Mouse (Mus musculus) layer of hippocampus, postnatal 25 days (tissue): ENCODE measurements around the gene Slc39a11. TPM values are rescaled to one million over a fixed set of nuclear protein-coding genes. Genes with fewer than 3 reads are reported as not detected.

ENCODE experiments used
- DNase-seq, 2 experiments: peaks; one replicate each; pipeline ENCODE4 v3.0.0; 2022; ENCODE audit warnings: mixed read lengths in 2 of 2, low spot score in 1 of 2; ENCODE audit errors: extremely low spot score in 1 of 2
- total RNA-seq, 2 experiments: library from RNA; stranded (reverse); gene quantifications; 2 replicates each; pipeline ENCODE4 v1.2.3; 2021

Gene Slc39a11
- total RNA-seq, 2 experiments from 2014 or later: 23.0 to 23.3 TPM

DNA sequence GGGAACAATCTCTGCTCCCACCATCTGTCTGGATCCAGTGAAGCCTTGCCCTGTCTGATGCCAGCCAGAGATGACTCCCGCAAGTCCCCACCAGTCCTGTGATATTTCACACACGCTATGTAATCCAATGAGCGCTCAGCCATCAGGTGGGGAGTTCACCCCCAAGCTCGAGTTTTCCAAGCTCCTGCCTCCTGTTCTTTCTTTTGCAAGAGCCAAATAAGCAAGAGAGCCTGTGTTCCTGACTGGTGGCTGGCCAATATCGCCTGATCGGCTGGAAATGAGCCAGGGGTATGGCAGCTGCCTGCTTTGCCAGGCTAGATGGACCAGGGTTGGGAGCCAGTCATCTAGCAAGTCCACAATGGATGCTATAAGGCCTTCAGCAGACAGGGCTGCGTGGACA lies 95.7 kb downstream of the Slc39a11 start:
- no peak for DNase-seq

DNA sequence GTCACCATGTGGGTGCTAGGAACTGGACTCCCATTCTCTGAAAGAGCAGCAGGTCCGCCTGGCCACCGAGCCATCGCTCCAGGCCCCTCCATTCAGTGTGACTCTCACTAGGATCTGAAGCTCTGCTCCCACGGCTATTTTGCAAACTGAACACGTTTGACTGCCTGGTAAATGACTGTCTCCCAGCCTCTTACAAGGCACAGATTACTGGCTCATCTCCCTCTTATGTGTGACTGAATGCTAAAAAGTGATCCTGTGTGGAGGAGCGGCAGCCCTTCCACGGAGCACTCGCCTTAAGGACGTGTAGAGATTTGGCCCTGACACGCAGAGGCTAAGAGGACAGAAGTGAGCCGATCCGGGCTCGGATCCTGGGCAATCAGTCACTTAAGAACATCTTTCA lies 96.3 kb downstream of the Slc39a11 start:
- DNase-seq: peak in 1 of 2 experiments; percentile 36

DNA sequence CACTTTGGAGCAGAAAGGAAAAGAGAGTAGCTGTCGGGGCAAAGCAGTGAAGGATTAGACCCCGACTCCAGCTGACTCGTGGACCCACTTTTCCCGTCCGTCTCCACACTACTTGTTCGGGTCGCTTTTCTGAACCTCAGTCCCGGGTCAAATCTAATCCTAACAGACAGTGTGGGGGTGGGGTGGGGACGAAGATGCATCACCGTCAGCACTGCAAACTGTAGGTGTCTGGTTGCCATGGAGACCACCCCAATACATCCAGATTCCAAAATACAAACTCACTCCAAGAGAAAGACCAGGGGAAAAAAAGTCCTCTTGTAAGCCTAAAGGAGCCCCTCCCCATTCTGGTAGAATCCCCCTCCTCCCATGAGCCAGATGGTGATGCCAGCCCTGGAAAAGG lies 97.3 kb downstream of the Slc39a11 start:
- no peak for DNase-seq

DNA sequence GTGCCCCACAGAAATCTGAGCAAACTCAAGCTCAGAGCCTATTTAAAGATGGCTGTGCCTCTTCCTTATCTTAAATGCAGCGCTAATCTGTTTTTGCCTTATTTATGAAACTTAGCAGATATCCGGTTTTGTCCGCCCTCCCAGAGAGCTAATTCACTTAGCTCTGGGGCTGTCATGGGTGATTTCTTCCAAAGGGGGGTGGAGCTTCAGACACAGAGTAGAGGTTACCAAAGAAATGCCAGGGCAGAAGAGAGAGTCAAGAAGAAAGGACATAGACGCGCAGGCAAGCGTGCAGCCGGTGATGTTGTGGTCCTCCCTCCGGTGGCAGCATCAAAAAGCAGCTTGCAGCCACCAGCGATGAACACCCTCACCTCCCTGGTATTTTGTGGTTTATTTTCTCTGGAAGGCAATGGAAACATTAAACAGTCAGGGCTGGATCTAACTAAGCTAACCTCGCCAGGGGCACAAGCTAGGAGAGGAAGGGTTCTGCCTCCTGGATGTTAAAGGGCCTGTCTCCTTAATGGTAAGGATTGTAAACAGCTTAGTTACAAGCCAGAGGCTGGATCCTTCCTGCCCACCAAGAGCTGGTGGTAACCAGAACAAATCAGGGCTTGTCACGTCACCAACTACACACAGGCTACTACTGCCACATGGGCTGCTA lies 103.5 kb downstream of the Slc39a11 start:
- no peak for DNase-seq

DNA sequence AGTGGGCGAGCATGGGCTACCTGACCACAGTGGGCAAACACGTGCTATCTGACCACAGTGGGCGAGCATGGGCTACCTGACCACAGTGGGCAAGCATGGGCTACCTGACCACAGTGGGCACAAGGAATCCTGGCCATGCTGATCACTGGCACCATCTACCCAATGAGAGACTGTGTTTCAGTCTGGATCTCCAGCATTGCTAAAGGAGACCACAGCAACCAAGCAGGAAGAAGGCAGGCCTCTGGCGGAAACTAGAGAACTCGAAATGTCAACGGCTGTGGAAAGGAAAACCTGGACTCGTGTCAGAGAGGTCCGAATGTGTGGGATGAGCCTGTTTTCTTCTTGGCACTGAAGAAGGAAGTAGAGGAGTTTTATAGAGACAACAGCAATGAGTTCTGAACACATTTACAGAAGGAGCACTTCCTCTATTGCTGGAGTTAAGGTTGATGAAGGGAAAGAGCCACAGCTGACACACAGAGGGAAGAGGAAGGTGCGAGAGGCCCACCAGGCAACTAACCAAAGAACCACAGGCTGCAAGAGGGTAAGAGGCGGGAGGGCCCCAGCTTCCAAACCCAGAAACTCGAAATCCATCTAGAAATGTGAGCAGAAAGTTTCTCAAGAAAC lies 105.8 kb downstream of the Slc39a11 start:
- DNase-seq: no peak

DNA sequence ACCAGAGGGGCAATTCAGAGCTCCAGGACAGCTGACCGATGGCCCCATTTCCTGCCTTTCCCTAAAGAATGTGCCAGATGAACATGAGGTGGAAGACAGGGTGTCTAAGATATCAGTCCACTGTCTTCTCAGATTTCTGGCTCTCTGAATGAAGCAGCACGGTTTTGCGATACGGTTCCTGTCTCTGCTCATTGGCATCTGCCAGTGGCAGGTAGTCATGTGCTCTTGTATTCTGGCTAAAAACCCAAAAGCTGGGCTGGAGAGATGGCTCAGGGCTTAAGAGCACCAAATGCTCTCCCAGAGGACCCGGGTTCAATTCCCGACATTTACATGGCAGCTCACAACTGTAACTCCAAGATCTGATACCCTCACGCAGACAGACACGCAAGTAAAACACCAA lies 108.8 kb downstream of the Slc39a11 start:
- DNase-seq: no peak

DNA sequence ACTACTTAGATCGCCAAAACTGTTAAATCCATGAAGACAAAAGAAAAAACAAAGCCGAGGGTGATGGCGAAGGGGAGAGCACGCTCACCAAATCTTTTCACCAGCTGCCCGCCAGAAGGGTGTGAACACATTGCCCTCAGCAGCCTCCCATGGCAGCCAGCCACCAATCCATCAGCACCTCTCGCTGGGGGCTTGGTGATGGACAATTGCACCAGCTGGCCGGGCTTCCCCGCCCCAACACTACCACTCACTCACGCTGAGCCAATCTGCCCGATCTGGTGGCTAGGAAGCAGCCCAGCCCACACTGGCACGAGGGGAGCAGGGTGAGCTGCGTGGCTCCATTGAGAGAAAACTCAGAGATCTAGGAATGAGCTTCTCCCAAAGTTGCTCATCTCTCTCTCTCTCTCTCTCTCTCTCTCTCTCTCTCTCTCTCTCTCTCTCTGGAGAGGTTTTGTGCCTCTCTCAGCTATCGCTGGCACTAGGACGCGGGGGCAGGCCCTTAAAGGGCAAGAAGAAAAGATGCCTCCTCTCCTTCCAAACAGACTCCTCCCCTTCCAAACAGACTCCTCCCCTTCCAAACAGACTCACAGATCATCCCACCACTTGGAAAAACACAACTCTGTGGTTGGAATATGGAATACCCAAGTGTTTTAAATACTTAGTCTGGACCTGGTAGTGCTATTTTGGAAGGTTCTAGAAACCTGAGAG lies 110.2 kb downstream of the Slc39a11 start:
- peak in 1 of 2 experiments; percentile 42 for DNase-seq

DNA sequence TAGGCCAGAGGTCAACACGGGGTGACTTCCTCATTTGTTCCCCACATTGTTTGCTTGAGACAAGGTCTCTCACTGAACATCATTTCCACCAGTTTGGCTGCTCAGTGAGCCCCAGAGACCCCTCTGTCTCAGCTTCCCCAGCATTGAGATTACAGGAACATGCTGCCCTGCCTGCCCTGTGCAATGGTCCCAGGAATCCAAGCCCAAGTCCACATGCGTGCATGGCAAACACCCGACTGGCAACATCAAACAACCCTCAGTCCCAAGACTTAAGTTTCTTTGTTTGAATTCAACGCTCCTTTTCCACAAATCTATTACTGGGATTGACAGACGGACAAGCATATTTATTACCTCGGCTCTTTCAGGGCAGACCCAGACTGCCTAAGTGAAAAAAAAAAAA lies 110.8 kb downstream of the Slc39a11 start:
- no peak for DNase-seq

DNA sequence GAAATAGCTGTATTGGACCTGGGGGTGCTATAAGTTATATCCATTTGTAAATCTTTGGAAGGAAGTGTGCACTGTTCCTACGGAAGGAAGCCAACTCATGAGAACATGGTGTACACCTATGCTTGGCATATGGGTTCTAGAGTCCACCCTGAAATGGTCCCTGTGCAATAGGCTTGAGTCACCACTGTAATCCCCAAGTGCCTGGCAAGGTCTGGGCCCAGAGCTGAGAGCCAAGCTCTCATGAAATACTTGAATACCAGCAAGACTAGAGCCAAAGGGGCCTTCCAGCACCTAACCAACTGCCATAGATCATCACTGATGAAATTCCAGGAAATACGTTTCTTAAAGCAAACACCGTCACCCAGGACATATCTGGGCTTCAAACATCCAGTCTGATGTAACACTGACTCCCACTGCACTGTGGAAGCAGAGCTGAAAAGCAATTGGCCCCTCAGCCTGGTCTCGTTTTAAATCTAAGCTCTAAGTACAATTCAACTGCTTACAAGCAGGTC lies 111.4 kb downstream of the Slc39a11 start:
- no peak for DNase-seq

DNA sequence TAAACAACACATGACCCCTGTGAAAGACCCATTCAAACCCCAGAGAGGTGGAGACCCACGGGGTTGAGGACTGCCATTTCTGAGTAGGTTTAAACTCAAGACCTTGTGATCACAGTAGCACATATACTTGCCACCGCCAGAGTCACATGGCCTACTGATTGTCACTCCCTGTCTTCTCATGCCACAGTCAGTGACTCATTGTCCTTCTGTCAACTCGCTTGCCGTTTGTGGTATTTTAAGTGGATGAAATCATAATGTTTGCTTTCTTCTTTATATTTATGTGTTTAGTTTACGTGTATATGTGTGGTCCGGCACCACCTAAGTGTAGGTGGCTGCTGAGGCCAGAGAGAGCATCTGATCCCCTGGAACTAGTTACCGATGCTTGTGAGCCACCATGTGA lies 112.2 kb downstream of the Slc39a11 start:
- DNase-seq: no peak

DNA sequence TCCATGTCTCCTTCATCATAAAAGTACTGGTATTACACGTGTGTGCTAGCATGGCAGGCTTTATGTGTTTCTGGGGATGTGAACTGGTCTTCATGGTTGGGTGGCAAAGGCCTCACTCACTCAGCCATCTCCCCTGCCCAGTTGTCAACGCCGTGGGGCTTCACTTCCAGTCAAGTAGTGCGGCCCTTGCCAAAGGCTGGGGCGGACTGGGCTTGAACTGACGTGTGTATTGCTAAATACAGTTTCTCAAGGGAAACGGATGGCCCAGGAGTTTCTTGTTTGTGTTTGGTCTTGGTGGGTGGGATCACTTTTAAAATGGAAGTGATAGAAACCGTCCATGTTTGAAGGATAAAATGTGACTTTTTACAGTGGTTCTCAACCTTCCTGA lies 112.7 kb downstream of the Slc39a11 start:
- DNase-seq: no peak

DNA sequence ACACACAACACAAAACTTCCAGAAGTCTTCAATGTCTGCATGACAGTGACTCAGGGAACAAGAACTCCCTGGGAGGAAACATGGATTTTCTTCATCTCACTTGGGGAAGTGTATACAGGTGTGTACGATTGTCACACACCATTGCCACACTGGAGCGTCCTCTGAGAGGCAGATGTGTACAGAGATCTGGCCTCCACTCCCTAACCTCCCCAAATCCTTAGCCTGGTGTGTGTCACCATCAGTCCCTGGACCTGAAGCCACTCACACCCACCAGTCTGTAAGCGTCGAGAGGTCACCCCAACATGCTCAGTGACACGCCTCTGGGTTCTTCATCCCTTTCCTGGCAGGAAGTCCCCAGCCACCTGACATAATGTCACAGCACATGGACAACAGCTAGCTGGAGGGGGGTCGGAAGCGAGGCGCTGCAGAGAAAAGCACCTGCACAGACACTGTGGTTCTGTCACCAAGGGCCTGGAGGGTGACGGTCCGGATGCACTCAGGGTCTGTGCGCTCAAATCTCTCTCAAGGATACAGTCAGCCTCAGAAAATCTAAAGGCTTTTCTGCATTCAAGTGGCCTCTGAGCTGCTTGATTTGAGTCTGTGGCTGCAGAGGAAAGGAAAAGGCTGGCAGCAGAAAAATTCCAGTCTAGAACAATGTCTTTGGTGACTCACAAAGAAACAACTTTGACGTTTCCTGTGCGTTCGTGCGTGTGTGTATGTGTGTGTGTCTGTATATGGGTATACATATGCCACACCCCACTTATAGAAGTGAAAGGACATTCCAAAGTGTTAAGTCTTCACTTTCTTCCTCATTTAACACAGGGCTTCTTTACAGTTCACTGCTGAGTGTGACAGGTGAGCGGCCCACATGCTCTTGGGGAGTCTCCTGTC lies 113.3 kb downstream of the Slc39a11 start:
- no peak for DNase-seq

DNA sequence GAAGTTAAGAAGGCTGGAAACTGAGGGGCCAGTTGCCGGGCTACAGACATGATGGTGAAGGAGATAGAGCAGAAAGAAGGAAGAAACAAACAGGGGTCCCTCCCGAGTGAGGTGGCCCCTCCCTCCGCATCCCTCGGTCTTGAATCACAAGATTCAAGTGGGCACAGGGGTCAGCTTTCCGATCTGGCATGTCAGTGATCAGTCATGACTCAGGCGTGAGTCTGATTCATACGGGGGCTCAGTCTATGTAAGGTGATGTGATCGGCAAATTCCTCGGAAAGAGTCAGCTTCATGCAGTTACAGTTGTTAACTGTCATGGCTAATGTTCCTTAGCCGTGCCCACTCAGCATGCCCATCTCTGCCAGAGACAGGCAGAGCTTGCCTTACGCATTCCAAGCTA lies 115.5 kb downstream of the Slc39a11 start:
- no peak for DNase-seq

DNA sequence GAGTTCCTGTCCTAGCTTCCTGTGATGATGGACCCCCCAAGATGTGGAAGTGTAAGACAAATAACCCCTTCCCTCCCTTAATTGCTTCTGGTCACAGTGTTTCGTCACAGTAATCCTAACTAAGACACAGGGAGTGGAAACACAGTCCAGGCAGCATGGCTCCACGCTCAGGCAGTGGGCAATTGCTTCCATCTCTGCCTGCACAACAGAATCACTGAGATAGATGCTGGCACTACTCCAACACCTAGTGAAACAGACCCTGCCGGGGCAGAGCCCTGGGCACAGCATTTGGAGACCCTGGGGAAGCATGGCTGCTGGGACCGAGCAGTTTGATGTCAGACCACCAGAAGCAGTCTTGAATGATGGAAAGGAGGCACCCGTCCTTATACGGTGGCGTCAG lies 115.9 kb downstream of the Slc39a11 start:
- no peak for DNase-seq

DNA sequence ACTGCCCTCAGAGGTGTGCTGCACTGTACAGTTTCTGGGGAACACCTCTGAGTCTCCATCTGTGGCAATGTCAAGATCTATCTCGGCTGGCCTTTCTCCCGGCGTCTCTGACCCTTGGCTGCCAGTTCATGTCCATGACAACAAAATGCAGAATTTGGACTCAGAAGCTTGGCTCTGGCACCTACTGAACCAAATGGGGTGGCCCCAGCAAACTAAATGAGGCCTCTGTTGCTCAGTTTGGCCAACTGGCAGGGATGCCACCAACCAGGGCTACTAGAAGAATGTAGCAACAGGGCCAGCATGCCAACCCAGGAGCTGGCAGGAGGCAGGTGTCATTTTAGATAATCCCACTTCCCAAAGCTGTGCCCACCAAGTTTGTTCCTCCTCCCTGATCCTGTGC lies 121.5 kb downstream of the Slc39a11 start:
- DNase-seq: no peak

DNA sequence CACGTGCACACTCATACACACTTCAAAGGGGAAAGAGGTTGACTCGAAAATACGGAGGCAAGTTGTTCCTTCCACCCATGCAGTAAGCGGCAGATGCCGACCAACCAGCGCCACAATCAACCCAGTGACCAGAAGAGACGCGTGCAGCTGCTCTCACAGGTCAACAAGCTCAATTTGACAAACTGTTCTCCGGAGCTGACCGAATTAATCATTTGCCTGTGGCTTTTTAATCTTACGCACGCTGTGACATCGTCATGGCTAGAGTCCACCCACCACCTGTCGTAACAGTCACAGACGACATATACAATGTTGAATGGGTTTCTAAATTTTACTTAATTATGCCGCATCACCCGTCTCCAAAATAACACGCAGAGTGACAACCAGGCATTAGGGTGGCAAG lies 124.1 kb downstream of the Slc39a11 start:
- DNase-seq: no peak

DNA sequence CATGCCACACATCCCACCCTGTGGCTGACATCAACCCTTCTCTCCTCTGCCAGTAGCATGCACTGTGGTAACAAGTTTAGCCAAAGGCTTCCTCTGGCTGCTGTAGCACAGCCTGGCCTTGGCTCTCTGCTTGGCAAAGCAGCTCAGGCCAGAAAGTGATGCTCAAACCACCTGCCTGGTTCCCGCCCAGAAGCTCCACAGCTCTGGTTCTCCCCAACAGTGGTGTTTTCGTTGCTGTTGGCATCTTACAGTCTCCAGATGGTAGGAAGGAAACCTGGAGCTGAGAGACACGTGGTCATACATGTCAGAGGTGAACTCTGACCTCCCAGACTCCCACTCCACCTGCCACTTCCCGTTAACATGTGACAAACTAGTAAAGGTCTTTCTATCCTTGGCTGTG lies 127.2 kb downstream of the Slc39a11 start:
- DNase-seq: no peak

DNA sequence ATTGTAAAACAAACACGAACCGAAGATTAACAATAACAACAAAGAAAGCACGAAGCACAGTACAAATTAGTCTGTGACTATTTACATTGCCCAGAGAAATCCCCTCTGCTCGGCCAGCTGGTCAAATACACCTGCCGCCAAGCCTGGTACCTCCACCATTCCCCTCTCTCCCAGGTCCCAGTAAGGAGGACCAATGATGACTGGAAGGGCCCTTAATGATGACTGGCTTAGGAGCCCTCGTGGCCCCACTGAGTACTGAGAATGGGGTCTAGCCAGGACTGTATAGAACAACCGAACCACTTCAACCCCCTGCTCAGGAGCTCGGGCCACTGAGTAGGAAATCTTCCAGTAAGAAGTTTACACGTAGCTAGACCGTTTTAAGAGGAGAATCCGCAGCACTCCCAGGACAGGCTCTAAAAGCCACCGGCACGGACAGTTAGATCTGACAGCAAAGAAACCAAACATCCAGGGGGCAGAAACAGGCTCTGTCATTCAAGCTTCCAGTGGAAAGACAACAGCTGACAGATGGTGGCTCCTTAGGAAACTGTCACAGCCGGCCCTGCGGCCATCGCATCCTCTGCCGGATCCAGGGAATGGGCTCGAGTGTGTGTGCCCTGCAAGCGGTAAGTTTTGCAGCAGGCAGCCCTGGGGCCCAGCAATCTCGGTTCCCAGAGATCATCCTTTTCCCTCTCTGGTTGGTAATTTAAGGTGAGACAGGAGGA lies 128.2 kb downstream of the Slc39a11 start:
- no peak for DNase-seq

DNA sequence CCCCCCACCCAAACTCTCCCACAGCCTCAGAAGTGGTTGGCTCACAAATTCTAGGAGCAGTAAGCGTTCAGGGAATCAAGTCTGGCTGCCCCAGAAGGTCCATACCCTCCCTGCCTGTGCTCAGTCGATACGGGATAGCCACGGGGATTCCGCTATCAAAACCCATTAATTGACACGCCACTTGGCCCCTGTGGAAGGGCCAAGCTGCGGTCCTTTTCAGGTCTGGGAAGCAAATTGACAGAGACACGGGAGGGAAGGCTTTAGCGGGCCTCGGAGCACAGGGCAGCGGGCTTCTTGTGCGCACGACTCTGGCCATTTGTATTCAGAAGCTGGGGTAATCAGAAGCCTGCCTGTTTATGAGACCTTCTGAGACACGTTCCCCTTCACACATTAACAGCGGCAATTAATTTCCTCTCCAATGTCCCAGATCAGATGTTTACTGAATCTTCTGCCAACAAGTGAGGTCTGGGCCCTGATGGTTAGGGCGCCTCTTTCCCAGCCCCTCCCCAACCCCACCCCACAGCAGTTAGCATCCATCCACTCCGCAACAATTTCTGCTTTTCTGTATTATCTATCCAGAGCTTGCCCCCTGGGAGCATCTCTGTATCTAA lies 128.9 kb downstream of the Slc39a11 start:
- no peak for DNase-seq

DNA sequence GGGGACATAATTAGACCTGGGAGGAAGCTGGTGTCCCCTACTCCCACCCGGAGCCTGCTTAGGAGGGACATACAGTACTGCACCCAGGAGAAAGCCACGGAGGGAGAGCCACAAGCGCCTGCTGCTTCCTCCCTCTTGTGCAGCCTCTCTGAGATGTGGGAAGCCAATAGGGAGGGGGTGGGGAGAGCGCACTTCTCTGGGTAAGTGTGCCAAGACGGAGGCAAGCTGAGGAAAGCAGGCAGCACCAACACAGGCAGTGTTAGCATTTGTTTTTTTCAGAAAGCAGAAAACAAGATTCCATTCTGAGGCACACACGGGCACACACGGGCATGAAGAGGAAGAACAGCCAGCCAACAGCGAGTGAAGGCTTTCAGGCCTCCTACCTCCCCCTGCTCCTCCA lies 129.5 kb downstream of the Slc39a11 start:
- no peak for DNase-seq
